Mouse (Mus musculus) intestine, postnatal 0 days (tissue): ENCODE results near the gene 2610507B11Rik. TPM values are rescaled to one million over a fixed set of nuclear protein-coding genes. Genes with fewer than 3 reads are reported as not detected.

Experiments used
- ATAC-seq: fragments of 200-750 bp; cut with Nextera tagmentation; 2 replicates; pipeline ENCODE4 v1.8.0; 2017; ENCODE audit warnings: mild to moderate bottlenecking, moderate TSS enrichment, moderate library complexity
- H3K27ac ChIP-seq: fragments of 300-500 bp; sonication (generic); 2 replicates; pipeline ENCODE4 v1.5.1; 2014; ENCODE audit warnings: mild to moderate bottlenecking, low read depth, low read length, moderate library complexity
- H3K27me3 ChIP-seq: fragments of 300-500 bp; sonication (generic); replicated peaks from 2 replicates; pipeline ENCODE4 v1.6.1; 2014; ENCODE audit warnings: low read length, mixed read lengths; ENCODE audit not compliant: control insufficient read depth, insufficient read depth
- H3K36me3 ChIP-seq: fragments of 300-500 bp; sonication (generic); 2 replicates; pipeline ENCODE4 v1.6.1; 2014; ENCODE audit warnings: mild to moderate bottlenecking, moderate library complexity; ENCODE audit not compliant: control insufficient read depth, insufficient read depth
- H3K4me1 ChIP-seq: fragments of 300-500 bp; sonication (generic); replicated peaks from 2 replicates; pipeline ENCODE4 v1.6.1; 2014; ENCODE audit warnings: antibody characterized with exemption, low read length, mixed read lengths; ENCODE audit not compliant: control insufficient read depth, insufficient read depth
- H3K4me2 ChIP-seq: fragments of 300-500 bp; sonication (generic); replicated peaks from 2 replicates; pipeline ENCODE4 v1.6.1; 2014; ENCODE audit warnings: low read depth, mild to moderate bottlenecking, moderate library complexity
- H3K4me3 ChIP-seq: fragments of 300-500 bp; sonication (generic); 2 replicates; pipeline ENCODE4 v1.5.1; 2014; ENCODE audit warnings: low read depth, low read length
- H3K9ac ChIP-seq: fragments of 300-500 bp; sonication (generic); 2 replicates; pipeline ENCODE4 v1.6.1; 2014; ENCODE audit warnings: mild to moderate bottlenecking, low read depth, low read length
- H3K9me3 ChIP-seq: fragments of 300-500 bp; sonication (generic); 2 replicates; pipeline ENCODE4 v1.6.1; 2016; ENCODE audit warnings: mixed run types; ENCODE audit not compliant: control insufficient read depth
- CTCF ChIP-seq: sonication (generic); IDR thresholded peaks from 2 replicates; pipeline ENCODE4 v1.5.1; 2016; ENCODE audit warnings: low read depth, mild to moderate bottlenecking, control low read depth, antibody characterized with exemption, moderate library complexity
- WGBS: fragments of 180-500 bp; shearing (Covaris S2); extraction: QIAGEN DNeasy Blood & Tissue Kit; methylation state at CpG from one replicate; pipeline ENCODE4 v1.1.7; 2014; 5-methylcytosine and 5-hydroxymethylcytosine counted together
- polyA plus RNA-seq: library from polyadenylated mRNA; unstranded; fragments of >200 nt; fragmentation: Nextera tagmentation; extraction: Ambion mirVana; gene quantifications from 2 replicates; pipeline ENCODE4 v1.2.1, GENCODE M21; 2015

Gene 2610507B11Rik
- polyA plus RNA-seq, 1 experiment from 2014 or later = 49.9 TPM

DNA sequence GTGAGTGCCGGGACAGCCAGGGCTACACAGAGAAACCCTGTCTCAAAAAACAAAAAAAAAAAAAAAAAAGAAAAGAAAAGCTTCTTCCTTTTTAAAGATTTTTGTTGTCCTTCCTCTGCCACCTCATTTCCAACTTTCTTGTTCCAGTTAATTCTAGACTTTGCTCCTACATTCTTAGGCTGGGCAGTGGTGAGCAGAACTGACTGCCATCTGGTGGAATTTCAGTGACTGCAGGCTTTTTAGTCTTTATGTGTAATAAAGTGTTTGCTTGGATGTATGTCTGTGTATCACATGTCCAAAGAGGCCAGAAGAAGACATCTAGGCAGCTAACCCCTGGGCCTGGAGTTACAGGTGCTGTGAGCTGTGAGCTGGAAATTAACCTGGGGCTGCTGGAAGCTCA is 4.9 kb upstream of the 2610507B11Rik start:
- TF ChIP-seq CTCF = peak; percentile 67
- 100% methylated on average over 1 of the region's 1 CpGs for WGBS
- H3K36me3 ChIP-seq = peaks cover 16% of the 10 kb centered on the region; the same call in 1 of the 2 replicates
- no peaks in the 10 kb centered on the region for H3K27me3 ChIP-seq
- no peaks in the 10 kb centered on the region for H3K4me1 ChIP-seq
- H3K27ac ChIP-seq = no peak overlapping the region
- H3K9ac ChIP-seq = no peak overlapping the region
- ATAC-seq = no peak
- H3K9me3 ChIP-seq = no peaks in the 10 kb centered on the region
- H3K4me2 ChIP-seq = no peak overlapping the region
- no peak overlapping the region for H3K4me3 ChIP-seq

DNA sequence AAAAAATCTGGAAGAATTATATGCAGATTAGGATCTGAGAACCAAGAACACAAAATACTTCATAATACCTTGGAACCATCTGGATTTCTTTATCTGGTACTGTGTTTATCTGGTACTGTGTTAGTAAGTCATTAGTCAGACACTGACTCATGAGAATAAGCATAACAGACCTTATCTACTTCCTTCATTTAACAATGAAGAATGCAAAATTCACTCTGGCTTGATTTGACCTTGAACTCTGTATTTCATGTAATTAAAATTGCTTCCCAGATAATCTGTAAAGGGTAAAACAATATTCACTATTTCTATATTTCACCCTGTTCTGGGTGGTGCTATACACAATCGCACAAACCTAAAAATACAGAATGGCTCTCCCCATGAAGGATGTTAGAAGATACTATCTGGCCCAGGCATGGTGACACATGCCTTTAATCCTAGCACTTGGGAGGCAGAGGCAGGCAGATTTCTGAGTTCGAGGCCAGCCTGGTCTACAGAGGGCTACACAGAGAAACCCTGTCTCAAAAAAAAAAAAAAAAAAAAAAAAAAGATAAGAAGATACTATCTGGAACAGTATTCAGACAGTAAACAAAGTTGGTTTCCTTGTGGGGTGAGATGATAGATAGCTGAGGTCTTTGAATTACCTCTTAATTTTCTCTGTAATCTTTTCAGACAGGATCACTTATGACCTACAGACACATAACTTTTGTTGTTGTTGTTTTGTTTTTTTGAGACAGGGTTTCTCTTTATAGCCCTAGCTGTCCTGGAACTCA is 878 bp upstream of the 2610507B11Rik start:
- no peaks in the 10 kb centered on the region for H3K27me3 ChIP-seq
- H3K9me3 ChIP-seq = no peaks in the 10 kb centered on the region
- 80% methylated on average over 2 of the region's 2 CpGs for WGBS
- peak overlapping the region; percentile 82 for H3K4me2 ChIP-seq
- H3K9ac ChIP-seq = no peak overlapping the region
- peaks cover 22% of the 10 kb centered on the region for H3K36me3 ChIP-seq
- H3K27ac ChIP-seq = no peak overlapping the region
- TF ChIP-seq CTCF = no peak
- peak overlapping the region; percentile 96; the same call in 1 of the 2 replicates for H3K4me3 ChIP-seq
- ATAC-seq = no peak
- no peaks in the 10 kb centered on the region for H3K4me1 ChIP-seq

DNA sequence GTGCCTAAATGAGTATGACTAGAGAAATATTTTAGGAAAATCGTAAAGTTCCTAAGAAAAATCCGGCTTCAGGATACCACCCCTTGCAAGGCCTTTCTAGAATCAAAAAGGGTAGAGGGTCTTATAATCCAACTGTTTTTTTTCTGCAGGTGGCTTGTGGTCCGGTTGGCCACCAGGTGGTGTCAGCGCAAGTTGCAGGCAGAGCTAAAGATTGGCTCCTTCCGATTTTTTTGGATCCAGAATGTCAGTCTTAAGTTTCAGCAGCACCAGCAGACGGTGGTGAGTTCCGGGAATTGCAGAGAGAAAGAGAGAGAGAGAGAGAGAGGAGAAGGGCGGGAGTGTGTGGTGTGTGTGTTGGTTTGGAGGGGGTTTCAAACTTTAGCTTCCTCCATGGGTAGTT is 998 bp downstream of the 2610507B11Rik start:
- H3K27me3 ChIP-seq = no peaks in the 10 kb centered on the region
- peak overlapping the region; percentile 82 for H3K4me2 ChIP-seq
- H3K4me3 ChIP-seq = peak overlapping the region; percentile 96
- no peak overlapping the region for H3K27ac ChIP-seq
- no peak for ATAC-seq
- H3K9ac ChIP-seq = peak overlapping the region; percentile 76; the same call in 1 of the 2 replicates
- peaks cover 39% of the 10 kb centered on the region for H3K36me3 ChIP-seq
- H3K4me1 ChIP-seq = no peaks in the 10 kb centered on the region
- H3K9me3 ChIP-seq = no peaks in the 10 kb centered on the region
- 4% methylated on average over 8 of the region's 8 CpGs for WGBS
- TF ChIP-seq CTCF = peak; percentile 75

DNA sequence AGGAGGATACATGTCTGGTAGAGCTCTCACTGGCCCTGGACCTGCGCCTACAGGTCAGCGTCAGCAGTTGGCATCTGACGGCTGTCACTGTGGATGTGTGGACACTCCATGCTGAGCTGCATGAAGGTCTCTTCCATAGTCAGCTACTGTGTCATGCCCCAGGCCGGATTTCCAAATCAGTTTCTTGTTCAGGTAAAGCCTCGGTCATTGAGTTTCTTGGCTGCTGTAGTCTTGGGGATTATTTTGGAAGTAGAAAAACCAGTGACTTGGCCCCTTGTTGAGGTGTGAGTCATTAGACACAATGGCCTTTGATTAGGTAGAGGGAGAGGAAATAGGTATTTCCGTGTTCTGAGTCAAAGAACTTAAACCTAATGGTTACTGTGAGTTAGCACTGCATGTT is 4.0 kb downstream of the 2610507B11Rik start:
- ATAC-seq = no peak
- no peak overlapping the region for H3K4me3 ChIP-seq
- H3K27ac ChIP-seq = no peak overlapping the region
- peaks cover 65% of the 10 kb centered on the region for H3K36me3 ChIP-seq
- no peaks in the 10 kb centered on the region for H3K9me3 ChIP-seq
- H3K4me2 ChIP-seq = no peak overlapping the region
- no peaks in the 10 kb centered on the region for H3K4me1 ChIP-seq
- no peak overlapping the region for H3K9ac ChIP-seq
- 87% methylated on average over 6 of the region's 6 CpGs for WGBS
- H3K27me3 ChIP-seq = no peaks in the 10 kb centered on the region
- no peak for TF ChIP-seq CTCF

DNA sequence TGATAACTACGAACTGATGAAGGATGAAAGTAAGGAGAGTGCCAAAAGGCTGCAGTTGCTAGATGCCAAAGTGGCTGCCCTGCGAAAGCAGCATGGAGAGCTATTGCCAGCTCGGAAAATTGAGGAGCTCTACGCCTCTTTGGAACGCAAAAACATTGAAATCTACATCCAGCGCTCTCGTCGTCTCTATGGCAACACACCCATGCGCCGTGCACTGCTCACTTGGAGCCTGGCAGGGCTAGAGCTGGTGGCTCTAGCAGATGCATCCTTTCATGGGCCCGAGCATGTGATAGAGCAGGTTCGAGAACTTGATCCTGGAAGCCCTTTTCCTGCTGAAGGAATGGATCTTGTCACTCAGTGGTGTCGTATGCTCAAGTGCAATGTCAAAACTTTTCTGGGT is 10.4 kb downstream of the 2610507B11Rik start:
- Histone ChIP-seq H3K9ac (no peak overlapping the region), H3K36me3 (peaks cover 94% of the 10 kb centered on the region), H3K27ac (no peak overlapping the region), H3K9me3 (no peaks in the 10 kb centered on the region), H3K4me2 (no peak overlapping the region), H3K4me3 (no peak overlapping the region), H3K4me1 (no peaks in the 10 kb centered on the region), H3K27me3 (no peaks in the 10 kb centered on the region)
- 87% methylated on average over 13 of the region's 13 CpGs for WGBS
- no peak for ATAC-seq
- TF ChIP-seq CTCF = no peak

DNA sequence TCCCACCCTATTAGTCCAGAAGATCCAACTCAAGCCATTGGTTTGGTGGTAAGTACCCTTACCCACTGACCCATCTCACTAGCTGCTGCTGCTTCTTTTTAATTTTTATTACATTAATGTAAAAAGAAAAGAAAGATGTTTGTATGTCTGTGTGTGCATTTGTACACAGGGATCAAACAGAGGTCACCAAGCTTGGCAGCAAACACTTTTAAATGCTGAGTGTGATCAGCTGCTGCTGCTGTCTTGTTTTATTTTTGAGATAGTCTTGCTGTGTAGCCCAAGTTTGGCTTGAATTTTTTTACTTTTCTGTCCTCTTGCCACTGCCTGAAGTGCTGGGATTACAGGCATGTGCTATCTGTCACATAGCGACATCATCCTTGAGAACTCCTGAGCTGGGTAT is 14.0 kb downstream of the 2610507B11Rik start:
- no peak for ATAC-seq
- H3K4me1 ChIP-seq = no peaks in the 10 kb centered on the region

More for the DNA sequence above, 14.0 kb downstream of the 2610507B11Rik start:
- TF ChIP-seq CTCF = no peak
- H3K27me3 ChIP-seq = no peaks in the 10 kb centered on the region
- no peaks in the 10 kb centered on the region for H3K9me3 ChIP-seq
- no peak overlapping the region for H3K9ac ChIP-seq
- no peak overlapping the region for H3K4me3 ChIP-seq
- WGBS = 100% methylated on average over 1 of the region's 1 CpGs
- H3K27ac ChIP-seq = no peak overlapping the region
- H3K36me3 ChIP-seq = peaks cover 97% of the 10 kb centered on the region
- H3K4me2 ChIP-seq = no peak overlapping the region
